Mouse (Mus musculus): ENCODE results near the gene Tmprss3. TPM values are rescaled to one million over a fixed set of nuclear protein-coding genes. Genes with fewer than 3 reads are reported as not detected.

Tmprss3 gene
- polyA plus RNA-seq, 2 experiments, result 0.13 to 0.39 TPM

DNA sequence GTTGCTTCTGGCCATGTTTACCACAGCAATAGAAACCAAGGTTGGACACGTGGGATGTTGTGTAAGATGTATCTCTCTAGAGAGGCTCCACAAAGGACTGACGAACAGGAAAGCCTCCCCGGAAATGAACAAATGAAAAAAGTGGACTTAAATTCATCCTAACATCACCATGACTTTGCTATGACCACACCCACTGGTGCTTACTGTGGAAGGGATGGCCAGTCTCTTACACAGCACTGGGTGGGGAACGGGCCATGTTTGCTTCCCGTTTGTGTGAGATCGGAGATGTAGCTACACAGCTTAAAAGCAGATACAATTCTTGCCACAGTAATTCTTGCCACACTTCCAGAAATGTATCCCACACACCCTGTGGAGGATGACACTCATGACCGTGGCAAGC is 2.5 kb downstream of the Tmprss3 start:
- 69% methylated on average over 7 of the region's 7 CpGs for WGBS (ENCODE audit: insufficient replicate concordance)
- ATAC-seq (ENCODE audit: insufficient read depth) (no peak), DNase-seq (ENCODE audit: low read depth in 3 of 3, low spot score in 3 of 3) (no peak)
- Histone ChIP-seq H3K9me3 (ENCODE audit: control insufficient read depth, low read length) (no peaks in the 10 kb centered on the region), H3K4me2 (ENCODE audit: low read depth) (no peak overlapping the region), H3K4me3 (ENCODE audit: insufficient read depth in 1 of 2, low read depth in 2 of 2, low read length in 2 of 2) (no peak overlapping the region), H3K36me3 (replicated peaks; ENCODE audit: control insufficient read depth, insufficient read depth, low read depth) (no peaks in the 10 kb centered on the region), H3K4me1 (replicated peaks; ENCODE audit: control insufficient read depth in 2 of 2, insufficient read depth in 2 of 2, low read length in 1 of 2) (peaks cover 0 to 11% of the 10 kb centered on the region in 2 experiments; a peak in 2 of 4 replicates), H3K9ac (replicated peaks) (no peak overlapping the region), H3K27ac (no peak overlapping the region), H3K27me3 (ENCODE audit: control insufficient read depth, insufficient read depth, low read length) (no peaks in the 10 kb centered on the region)
- TF ChIP-seq CTCF (IDR thresholded peaks at IDR 0.05; ENCODE audit: low read depth) (no peak), EP300 (IDR thresholded peaks at IDR 0.05; ENCODE audit: low read depth) (no peak)

GRCm38 (mm10) chr17:31195207-31195606 is 3.6 kb downstream of the Tmprss3 start:
- DNase-seq (ENCODE audit: low read depth in 3 of 3, low spot score in 3 of 3), result no peak
- Histone ChIP-seq H3K27ac (no peak overlapping the region), H3K4me3 (ENCODE audit: insufficient read depth in 1 of 2, low read depth in 2 of 2, low read length in 2 of 2) (no peak overlapping the region), H3K9ac (replicated peaks) (no peak overlapping the region), H3K27me3 (ENCODE audit: control insufficient read depth, insufficient read depth, low read length) (no peaks in the 10 kb centered on the region), H3K4me2 (ENCODE audit: low read depth) (no peak overlapping the region), H3K4me1 (replicated peaks; ENCODE audit: control insufficient read depth in 2 of 2, insufficient read depth in 2 of 2, low read length in 1 of 2) (peaks cover 0 to 11% of the 10 kb centered on the region in 2 experiments; a peak in 2 of 4 replicates), H3K36me3 (replicated peaks; ENCODE audit: control insufficient read depth, insufficient read depth, low read depth) (no peaks in the 10 kb centered on the region), H3K9me3 (ENCODE audit: control insufficient read depth, low read length) (no peaks in the 10 kb centered on the region)
- TF ChIP-seq CTCF (IDR thresholded peaks at IDR 0.05; ENCODE audit: low read depth) (no peak), EP300 (IDR thresholded peaks at IDR 0.05; ENCODE audit: low read depth) (no peak)
- 45% methylated on average over 6 of the region's 6 CpGs for WGBS (ENCODE audit: insufficient replicate concordance)
- ATAC-seq (ENCODE audit: insufficient read depth), result peak; percentile 33; the same call in 1 of the 2 replicates

- no peak for DNase-seq (ENCODE audit: low read depth in 3 of 3, low spot score in 3 of 3)
- H3K4me2 ChIP-seq (ENCODE audit: low read depth), result no peak overlapping the region
- 82% methylated on average over 9 of the region's 9 CpGs for WGBS (ENCODE audit: insufficient replicate concordance)
- no peak overlapping the region for H3K4me3 ChIP-seq (ENCODE audit: insufficient read depth in 1 of 2, low read depth in 2 of 2, low read length in 2 of 2)
- TF ChIP-seq CTCF (IDR thresholded peaks at IDR 0.05; ENCODE audit: low read depth), result no peak
- no peaks in the 10 kb centered on the region for H3K36me3 ChIP-seq (replicated peaks; ENCODE audit: control insufficient read depth, insufficient read depth, low read depth)
- H3K9ac ChIP-seq (replicated peaks), result no peak overlapping the region
- ATAC-seq (ENCODE audit: insufficient read depth), result no peak
- H3K27ac ChIP-seq, result no peak overlapping the region
- no peaks in the 10 kb centered on the region for H3K27me3 ChIP-seq (ENCODE audit: control insufficient read depth, insufficient read depth, low read length)
- no peaks in the 10 kb centered on the region for H3K9me3 ChIP-seq (ENCODE audit: control insufficient read depth, low read length)
- H3K4me1 ChIP-seq (replicated peaks; ENCODE audit: control insufficient read depth in 2 of 2, insufficient read depth in 2 of 2, low read length in 1 of 2), result peaks cover 0 to 11% of the 10 kb centered on the region in 2 experiments; a peak in 2 of 4 replicates
Measured at GRCm38 (mm10) chr17:31193360-31193759, 5.4 kb downstream of the Tmprss3 start.

DNA sequence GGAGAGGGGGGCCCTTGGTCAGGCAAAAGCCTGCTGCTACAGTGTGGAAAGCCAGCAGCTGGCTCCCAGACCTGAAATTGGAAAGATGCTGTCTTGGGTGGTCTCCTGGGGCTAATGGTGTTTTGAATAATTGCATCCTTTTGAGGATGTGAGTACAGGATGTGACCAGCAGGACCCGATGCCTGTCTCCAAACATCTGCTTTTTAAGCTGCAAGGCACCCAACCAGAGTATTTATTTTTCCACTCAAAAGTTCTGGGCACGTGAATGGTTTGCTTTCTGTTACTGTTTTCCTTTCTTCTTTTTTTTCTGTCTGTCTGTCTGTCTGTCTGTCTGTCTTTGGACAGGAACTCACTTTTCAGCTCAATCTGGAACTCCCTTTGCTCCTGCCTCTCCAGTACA is 6.1 kb downstream of the Tmprss3 start:
- no peak for TF ChIP-seq EP300 (IDR thresholded peaks at IDR 0.05; ENCODE audit: low read depth)
- no peak for TF ChIP-seq CTCF (IDR thresholded peaks at IDR 0.05; ENCODE audit: low read depth)
- DNase-seq (ENCODE audit: low read depth in 3 of 3, low spot score in 3 of 3) (no peak), ATAC-seq (ENCODE audit: insufficient read depth) (no peak)

GRCm38 (mm10) chr17:31191825-31192224 is 7.0 kb downstream of the Tmprss3 start:
- no peak overlapping the region for H3K27ac ChIP-seq

More for the DNA sequence above, 6.1 kb downstream of the Tmprss3 start:
- no peak overlapping the region for H3K27ac ChIP-seq
- peaks cover 0 to 11% of the 10 kb centered on the region in 2 experiments; a peak in 2 of 4 replicates for H3K4me1 ChIP-seq (replicated peaks; ENCODE audit: control insufficient read depth in 2 of 2, insufficient read depth in 2 of 2, low read length in 1 of 2)
- H3K4me3 ChIP-seq (ENCODE audit: insufficient read depth in 1 of 2, low read depth in 2 of 2, low read length in 2 of 2), result no peak overlapping the region
- no peaks in the 10 kb centered on the region for H3K9me3 ChIP-seq (ENCODE audit: control insufficient read depth, low read length)
- no peak overlapping the region for H3K9ac ChIP-seq (replicated peaks)
- H3K4me2 ChIP-seq (ENCODE audit: low read depth), result no peak overlapping the region
- WGBS (ENCODE audit: insufficient replicate concordance), result 48% methylated on average over 2 of the region's 2 CpGs
- H3K27me3 ChIP-seq (ENCODE audit: control insufficient read depth, insufficient read depth, low read length), result no peaks in the 10 kb centered on the region
- H3K36me3 ChIP-seq (replicated peaks; ENCODE audit: control insufficient read depth, insufficient read depth, low read depth), result no peaks in the 10 kb centered on the region

More at GRCm38 (mm10) chr17:31191825-31192224, 7.0 kb downstream of the Tmprss3 start:
- H3K4me2 ChIP-seq (ENCODE audit: low read depth), result no peak overlapping the region
- H3K36me3 ChIP-seq (replicated peaks; ENCODE audit: control insufficient read depth, insufficient read depth, low read depth), result no peaks in the 10 kb centered on the region
- ATAC-seq (ENCODE audit: insufficient read depth), result no peak
- no peaks in the 10 kb centered on the region for H3K27me3 ChIP-seq (ENCODE audit: control insufficient read depth, insufficient read depth, low read length)
- DNase-seq (ENCODE audit: low read depth in 3 of 3, low spot score in 3 of 3), result no peak
- 66% methylated on average over 8 of the region's 8 CpGs for WGBS (ENCODE audit: insufficient replicate concordance)
- no peak overlapping the region for H3K4me3 ChIP-seq (ENCODE audit: insufficient read depth in 1 of 2, low read depth in 2 of 2, low read length in 2 of 2)
- TF ChIP-seq CTCF (IDR thresholded peaks at IDR 0.05; ENCODE audit: low read depth) (no peak), EP300 (IDR thresholded peaks at IDR 0.05; ENCODE audit: low read depth) (no peak)
- H3K4me1 ChIP-seq (replicated peaks; ENCODE audit: control insufficient read depth in 2 of 2, insufficient read depth in 2 of 2, low read length in 1 of 2), result peaks cover 0 to 11% of the 10 kb centered on the region in 2 experiments; a peak in 2 of 4 replicates
- H3K9ac ChIP-seq (replicated peaks), result no peak overlapping the region
- no peaks in the 10 kb centered on the region for H3K9me3 ChIP-seq (ENCODE audit: control insufficient read depth, low read length)
